Mouse (Mus musculus) MEL (cell line): Measurements from ENCODE around the gene Uckl1. TPM values are rescaled to one million over a fixed set of nuclear protein-coding genes. Genes with fewer than 3 reads are reported as not detected.

Experiments
- DNase-seq: peaks from one replicate; pipeline ENCODE4 v3.0.0; 2011; ENCODE audit warnings: low read depth, low spot score
- H3K27ac ChIP-seq: 2 replicates; pipeline ENCODE4 v1.5.1; 2012; ENCODE audit warnings: low read depth, mild to moderate bottlenecking, control low read depth, low read length, moderate library complexity; ENCODE audit not compliant: control insufficient read depth
- H3K27me3 ChIP-seq, 2 experiments: fragments of 150-350 bp in 1 of 2; sonication (generic) in 1 of 2; 2 replicates each; pipeline ENCODE4 v1.6.1; 2012; ENCODE audit warnings: low read length in 2 of 2, mild to moderate bottlenecking in 2 of 2, improper control_type of control experiment in 1 of 2, moderate library complexity in 1 of 2; ENCODE audit not compliant: insufficient read depth in 2 of 2, control insufficient read depth in 1 of 2
- H3K36me3 ChIP-seq, 2 experiments: 2 replicates each; pipeline ENCODE4 v1.6.1; 2012 to 2014; ENCODE audit warnings: low read length in 2 of 2, improper control_type of control experiment in 1 of 2, inconsistent platforms in 1 of 2, mild to moderate bottlenecking in 1 of 2; ENCODE audit not compliant: insufficient read depth in 2 of 2, control insufficient read depth in 1 of 2
- H3K4me1 ChIP-seq, 2 experiments: fragments of 150-350 bp in 1 of 2; sonication (generic) in 1 of 2; 2 replicates each; pipeline ENCODE4 v1.6.1; 2012; ENCODE audit warnings: low read length in 2 of 2, improper control_type of control experiment in 1 of 2, mild to moderate bottlenecking in 1 of 2; ENCODE audit not compliant: insufficient read depth in 2 of 2, control insufficient read depth in 1 of 2
- H3K4me3 ChIP-seq, 2 experiments: fragments of 150-350 bp in 1 of 2; sonication (generic) in 1 of 2; 2 replicates each; pipeline ENCODE4 v1.5.1; 2012; ENCODE audit warnings: low read depth in 2 of 2, low read length in 2 of 2, mild to moderate bottlenecking in 2 of 2, moderate library complexity in 2 of 2, control low read depth in 1 of 2, improper control_type of control experiment in 1 of 2; ENCODE audit not compliant: control insufficient read depth in 1 of 2, insufficient read depth in 1 of 2
- H3K79me2 ChIP-seq: 2 replicates; pipeline ENCODE4 v1.6.1; 2012; ENCODE audit warnings: mild to moderate bottlenecking, low read length, moderate library complexity; ENCODE audit not compliant: control insufficient read depth, poor library complexity, insufficient read depth
- H3K9ac ChIP-seq: 2 replicates; pipeline ENCODE4 v1.6.1; 2012; ENCODE audit warnings: low read depth, mild to moderate bottlenecking, control low read depth, low read length, moderate library complexity; ENCODE audit not compliant: control insufficient read depth, poor library complexity, severe bottlenecking
- H3K9me3 ChIP-seq: fragments of 150-350 bp; sonication (generic); replicated peaks from 2 replicates; pipeline ENCODE4 v1.6.1; 2012; ENCODE audit warnings: mild to moderate bottlenecking, low read length, improper control_type of control experiment, moderate library complexity; ENCODE audit not compliant: insufficient read depth
- BHLHE40 ChIP-seq: IDR thresholded peaks from 2 replicates; pipeline ENCODE4 v1.6.1; 2012; ENCODE audit warnings: low read depth, mild to moderate bottlenecking, inconsistent platforms, low read length, improper control_type of control experiment, borderline replicate concordance
- CHD1 ChIP-seq: IDR thresholded peaks from 2 replicates; pipeline ENCODE4 v1.6.1; 2012; ENCODE audit warnings: low read depth, mild to moderate bottlenecking, inconsistent platforms, low read length, improper control_type of control experiment
- CTCF ChIP-seq, 3 experiments: IDR thresholded peaks in 2 of 3; conservative IDR thresholded peaks in 1 of 3; 2 replicates each; pipeline ENCODE4 v1.5.1; 2011 to 2012; ENCODE audit warnings: low read length in 3 of 3, low read depth in 2 of 3, mild to moderate bottlenecking in 2 of 3, improper control_type of control experiment in 1 of 3, inconsistent platforms in 1 of 3, mixed read lengths in 1 of 3, moderate library complexity in 1 of 3; ENCODE audit not compliant: control insufficient read depth in 1 of 3, insufficient read depth in 1 of 3, poor library complexity in 1 of 3, severe bottlenecking in 1 of 3
- ELF1 ChIP-seq: IDR thresholded peaks from 2 replicates; pipeline ENCODE4 v1.6.1; 2014; ENCODE audit warnings: low read depth, mild to moderate bottlenecking, inconsistent platforms, low read length, improper control_type of control experiment, moderate library complexity
- EP300 ChIP-seq, 2 experiments: IDR thresholded peaks; 2 replicates each; pipeline ENCODE4 v1.6.1; 2011; ENCODE audit warnings: improper control_type of control experiment in 2 of 2, low read length in 2 of 2, low read depth in 1 of 2, mild to moderate bottlenecking in 1 of 2
- GABPA ChIP-seq: IDR thresholded peaks from 2 replicates; pipeline ENCODE4 v1.6.1; 2012; ENCODE audit warnings: low read depth, mild to moderate bottlenecking, inconsistent platforms, low read length, improper control_type of control experiment, moderate library complexity
- GATA1 ChIP-seq: IDR thresholded peaks from 2 replicates; pipeline ENCODE4 v1.6.1; 2011; ENCODE audit warnings: low read depth, low read length, improper control_type of control experiment
- HCFC1 ChIP-seq: IDR thresholded peaks from 2 replicates; pipeline ENCODE4 v1.6.1; 2012; ENCODE audit warnings: low read depth, mild to moderate bottlenecking, inconsistent platforms, low read length, improper control_type of control experiment, moderate library complexity
- JUND ChIP-seq: IDR thresholded peaks from 2 replicates; pipeline ENCODE4 v1.6.1; 2011; ENCODE audit warnings: low read depth, mild to moderate bottlenecking, improper control_type of control experiment, low read length
- KAT2A ChIP-seq: conservative IDR thresholded peaks from 2 replicates; pipeline ENCODE4 v1.6.1; 2012; ENCODE audit warnings: low read depth, low read length, improper control_type of control experiment, inconsistent platforms
- MAFK ChIP-seq: IDR thresholded peaks from 2 replicates; pipeline ENCODE4 v1.6.1; 2011; ENCODE audit warnings: low read depth, mild to moderate bottlenecking, low read length, improper control_type of control experiment, borderline replicate concordance
- MAX ChIP-seq: IDR thresholded peaks from 2 replicates; pipeline ENCODE4 v1.6.1; 2011; ENCODE audit warnings: low read length, improper control_type of control experiment
- MAZ ChIP-seq: IDR thresholded peaks from 2 replicates; pipeline ENCODE4 v1.6.1; 2012; ENCODE audit warnings: low read depth, mild to moderate bottlenecking, inconsistent platforms, low read length, improper control_type of control experiment
- MXI1 ChIP-seq: IDR thresholded peaks from 2 replicates; pipeline ENCODE4 v1.6.1; 2011; ENCODE audit warnings: mild to moderate bottlenecking, low read depth, low read length, improper control_type of control experiment
- MYB ChIP-seq: IDR thresholded peaks from 2 replicates; pipeline ENCODE4 v1.6.1; 2011; ENCODE audit warnings: mild to moderate bottlenecking, low read depth, low read length, improper control_type of control experiment
- MYC ChIP-seq: IDR thresholded peaks from 2 replicates; pipeline ENCODE4 v1.6.1; 2011; ENCODE audit warnings: low read depth, mild to moderate bottlenecking, low read length, improper control_type of control experiment, moderate library complexity
- NELFE ChIP-seq: IDR thresholded peaks from 2 replicates; pipeline ENCODE4 v1.6.1; 2011; ENCODE audit warnings: low read depth, low read length, improper control_type of control experiment
- POLR2A ChIP-seq, 2 experiments: IDR thresholded peaks; 2 replicates each; pipeline ENCODE4 v1.6.1; 2011 to 2012; ENCODE audit warnings: low read length in 2 of 2, mild to moderate bottlenecking in 2 of 2, control low read depth in 1 of 2, improper control_type of control experiment in 1 of 2, low read depth in 1 of 2, moderate library complexity in 1 of 2; ENCODE audit not compliant: control insufficient read depth in 1 of 2, insufficient read depth in 1 of 2, poor library complexity in 1 of 2
- POLR2AphosphoS2 ChIP-seq: IDR thresholded peaks from 2 replicates; pipeline ENCODE4 v1.6.1; 2011; ENCODE audit warnings: low read length, improper control_type of control experiment
- RAD21 ChIP-seq: IDR thresholded peaks from 2 replicates; pipeline ENCODE4 v1.6.1; 2011; ENCODE audit warnings: mild to moderate bottlenecking, low read depth, low read length, improper control_type of control experiment
- SIN3A ChIP-seq: IDR thresholded peaks from 2 replicates; pipeline ENCODE4 v1.6.1; 2012; ENCODE audit warnings: low read length, improper control_type of control experiment, inconsistent platforms
- SMC3 ChIP-seq: IDR thresholded peaks from 2 replicates; pipeline ENCODE4 v1.6.1; 2011; ENCODE audit warnings: low read depth, low read length, improper control_type of control experiment
- TAL1 ChIP-seq: IDR thresholded peaks from 2 replicates; pipeline ENCODE4 v1.6.1; 2012; ENCODE audit warnings: mild to moderate bottlenecking, inconsistent platforms, low read length, moderate library complexity, mixed read lengths
- TBP ChIP-seq: IDR thresholded peaks from 2 replicates; pipeline ENCODE4 v1.8.0; 2011; ENCODE audit warnings: low read depth, low read length, improper control_type of control experiment
- TCF12 ChIP-seq: IDR thresholded peaks from 2 replicates; pipeline ENCODE4 v1.6.1; 2014; ENCODE audit warnings: low read depth, mild to moderate bottlenecking, inconsistent platforms, low read length, improper control_type of control experiment, moderate library complexity
- UBTF ChIP-seq: IDR thresholded peaks from 2 replicates; pipeline ENCODE4 v1.6.1; 2012; ENCODE audit warnings: low read depth, mild to moderate bottlenecking, inconsistent platforms, low read length, improper control_type of control experiment, moderate library complexity, borderline replicate concordance; ENCODE audit not compliant: insufficient read depth
- USF1 ChIP-seq: IDR thresholded peaks from 2 replicates; pipeline ENCODE4 v1.6.1; 2014; ENCODE audit warnings: low read depth, mild to moderate bottlenecking, inconsistent platforms, low read length, improper control_type of control experiment, moderate library complexity
- ZKSCAN1 ChIP-seq: IDR thresholded peaks from 2 replicates; pipeline ENCODE4 v1.6.1; 2012; ENCODE audit warnings: low read depth, mild to moderate bottlenecking, inconsistent platforms, low read length, improper control_type of control experiment, moderate library complexity
- ZMIZ1 ChIP-seq: IDR thresholded peaks from 2 replicates; pipeline ENCODE4 v1.6.1; 2012; ENCODE audit warnings: low read depth, mild to moderate bottlenecking, inconsistent platforms, low read length, improper control_type of control experiment, moderate library complexity
- ZNF384 ChIP-seq: IDR thresholded peaks from 2 replicates; pipeline ENCODE4 v1.6.1; 2012; ENCODE audit warnings: low read depth, mild to moderate bottlenecking, inconsistent platforms, low read length, improper control_type of control experiment
- polyA plus RNA-seq, 2 experiments: library from polyadenylated mRNA; stranded (reverse) in 1 of 2; unstranded in 1 of 2; fragments of >175 nt in 1 of 2; fragments of >200 nt in 1 of 2; gene quantifications; 2 replicates each; pipeline versions ENCODE4 v1.2.1 to v1.2.4; 2012; ENCODE audit warnings: low replicate concordance in 2 of 2, low read depth in 1 of 2; ENCODE audit not compliant: insufficient read length in 2 of 2, insufficient read depth in 1 of 2, missing spikeins in 1 of 2
- total RNA-seq: library from RNA; depleted of rRNA; stranded (reverse); fragments of 300-350 nt; gene quantifications from 2 replicates; pipeline ENCODE4 v1.2.3, GENCODE M21; 2012

Uckl1 gene
- total and polyA plus RNA-seq, 3 experiments: 15.2 to 24.6 TPM; not detected in 1

DNA sequence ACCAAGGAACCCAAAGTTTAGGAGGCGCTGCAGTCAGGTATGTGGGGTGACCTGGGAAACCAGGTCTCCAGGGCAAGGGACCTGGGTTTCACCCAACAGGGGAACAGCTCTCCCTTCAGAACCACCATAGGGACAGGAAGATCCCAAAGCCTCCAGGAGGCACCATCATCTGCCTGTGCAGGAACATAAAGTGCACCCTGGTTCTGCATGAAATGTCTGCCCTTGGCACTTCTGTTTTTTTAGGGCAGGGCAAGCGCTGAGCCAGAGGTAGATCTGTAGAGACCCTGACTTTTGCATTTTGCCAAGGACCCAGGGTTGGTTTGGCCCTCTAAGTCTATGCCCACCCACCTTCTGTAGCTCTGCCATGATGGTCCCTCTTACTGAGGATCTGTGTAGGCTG is 2.3 kb downstream of the Uckl1 start:
- H3K4me3 ChIP-seq: peak overlapping the region in 1 of 2 experiments; percentile 72; a peak in 1 of 4 replicates
- no peak for TF ChIP-seq RAD21
- no peak for TF ChIP-seq POLR2AphosphoS2
- peaks cover 0 to 15% of the 10 kb centered on the region in 2 experiments; a peak in 2 of 4 replicates for H3K36me3 ChIP-seq
- H3K4me1 ChIP-seq: peaks cover 8 to 13% of the 10 kb centered on the region in 2 experiments
- peaks cover 8% of the 10 kb centered on the region for H3K79me2 ChIP-seq
- no peak overlapping the region for H3K27ac ChIP-seq
- DNase-seq: no peak
- no peaks in the 10 kb centered on the region for H3K27me3 ChIP-seq
- no peaks in the 10 kb centered on the region for H3K9me3 ChIP-seq
- no peak overlapping the region; the same call in 1 of the 2 replicates for H3K9ac ChIP-seq

DNA sequence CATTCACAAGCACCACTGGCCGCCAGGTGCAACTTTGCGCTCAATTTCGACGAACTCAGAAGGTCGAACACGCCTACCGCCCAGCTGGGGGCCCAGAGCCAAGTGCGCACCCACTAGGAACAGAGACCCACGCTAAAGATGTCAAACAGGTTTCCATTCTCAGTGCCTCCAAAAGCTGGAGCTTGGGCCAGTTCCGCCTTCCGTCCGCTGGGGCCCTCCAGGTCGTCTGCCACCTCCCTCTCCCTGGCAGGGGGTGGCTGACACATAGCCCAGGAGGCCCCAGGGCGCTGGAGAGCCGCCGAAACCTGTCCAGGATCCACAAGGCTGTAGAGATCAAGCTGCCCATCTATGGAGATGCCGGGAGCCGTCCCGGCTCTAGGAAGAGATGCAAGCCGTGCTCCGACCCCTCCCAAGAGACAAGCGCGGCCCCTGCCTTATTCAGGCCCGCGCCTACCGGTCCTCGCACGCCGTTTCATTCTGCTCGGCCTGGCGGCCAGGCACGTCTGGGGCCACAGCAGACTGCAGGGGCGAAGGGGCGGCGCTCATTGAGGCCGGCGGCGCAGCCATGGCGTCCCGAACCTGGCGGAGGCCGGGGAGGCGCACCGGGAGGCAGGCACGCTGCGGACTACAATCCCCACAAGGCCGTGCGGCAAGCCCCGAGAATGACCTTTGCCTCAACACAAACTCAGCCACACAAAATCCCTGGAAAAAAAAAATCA is 3.1 kb downstream of the Uckl1 start:
- Histone ChIP-seq H3K79me2 (peaks cover 8% of the 10 kb centered on the region), H3K27me3 (no peaks in the 10 kb centered on the region), H3K27ac (peak overlapping the region; percentile 80), H3K36me3 (peaks cover 0 to 22% of the 10 kb centered on the region in 2 experiments; a peak in 2 of 4 replicates), H3K4me3 (peak overlapping the region; percentile 72 to 79), H3K9me3 (no peaks in the 10 kb centered on the region), H3K9ac (peak overlapping the region; percentile 90), H3K4me1 (peaks cover 15 to 20% of the 10 kb centered on the region in 2 experiments)
- DNase-seq: peak; percentile 82
- TF ChIP-seq MAZ: no peak; the same call in 1 of the 2 replicates
- TF ChIP-seq SMC3: no peak
- no peak; the same call in none of the 2 replicates for TF ChIP-seq TCF12
- TF ChIP-seq USF1: no peak
- no peak; the same call in 1 of the 2 replicates for TF ChIP-seq KAT2A
- TF ChIP-seq MYB: no peak
- peak; percentile 70; the same call in 1 of the 2 replicates for TF ChIP-seq UBTF
- TF ChIP-seq MAFK: no peak
- TF ChIP-seq CHD1: no peak; the same call in 1 of the 2 replicates
- peak; percentile 62 for TF ChIP-seq ZNF384
- TF ChIP-seq TAL1: no peak
- TF ChIP-seq CTCF (IDR thresholded peaks at IDR 0.05 in 2 of 3, conservative IDR thresholded peaks at IDR 0.05 in 1 of 3; ENCODE audit: control insufficient read depth in 1 of 3, insufficient read depth in 1 of 3, low read depth in 2 of 3, low read length in 3 of 3, poor library complexity in 1 of 3, severe bottlenecking in 1 of 3): no peak
- no peak; the same call in 1 of the 2 replicates for TF ChIP-seq MYC
- TF ChIP-seq JUND: 0 out of 2 replicates have a peak, but pooled peaks have one; percentile 2
- TF ChIP-seq HCFC1: peak; percentile 94
- TF ChIP-seq GABPA: no peak
- peak; percentile 75 for TF ChIP-seq POLR2AphosphoS2
- 0 out of 2 replicates have a peak, but pooled peaks have one; percentile 22 for TF ChIP-seq NELFE
- no peak for TF ChIP-seq ZKSCAN1
- TF ChIP-seq ZMIZ1: no peak
- no peak for TF ChIP-seq TBP
- no peak for TF ChIP-seq SIN3A
- peak; percentile 64 for TF ChIP-seq MXI1
- TF ChIP-seq BHLHE40: no peak
- TF ChIP-seq GATA1: no peak
- TF ChIP-seq EP300 (IDR thresholded peaks at IDR 0.05; ENCODE audit: low read depth in 1 of 2, low read length in 2 of 2): no peak
- peak; percentile 35; the same call in 1 of the 2 replicates for TF ChIP-seq ELF1
- TF ChIP-seq RAD21: no peak
- TF ChIP-seq MAX: no peak
- peak; percentile 43 to 55; a peak in 3 of 4 replicates for TF ChIP-seq POLR2A (IDR thresholded peaks at IDR 0.05; ENCODE audit: control insufficient read depth in 1 of 2, insufficient read depth in 1 of 2, low read depth in 1 of 2, low read length in 2 of 2, poor library complexity in 1 of 2)
